Mouse (Mus musculus) CH12.LX (cell line): ENCODE measurements around the gene Tymp. TPM values are rescaled to one million over a fixed set of nuclear protein-coding genes. Genes with fewer than 3 reads are reported as not detected.

Experiments
- DNase-seq: peaks from one replicate; pipeline ENCODE4 v3.0.0-alpha.2; 2013; ENCODE audit errors: extremely low read depth
- H3K27ac ChIP-seq: 2 replicates; pipeline ENCODE4 v1.5.1; 2012; ENCODE audit warnings: low read depth, mild to moderate bottlenecking, control low read depth, moderate library complexity; ENCODE audit not compliant: insufficient read depth
- H3K27me3 ChIP-seq: replicated peaks from 2 replicates; pipeline ENCODE3; 2012; ENCODE audit warnings: inconsistent platforms
- H3K36me3 ChIP-seq, 2 experiments: replicated peaks in 1 of 2; 2 replicates each; pipeline versions ENCODE3 to v1.6.1; 2012; ENCODE audit warnings: inconsistent platforms in 1 of 2, low read length in 1 of 2, mild to moderate bottlenecking in 1 of 2, mixed read lengths in 1 of 2, moderate library complexity in 1 of 2; ENCODE audit not compliant: control insufficient read depth in 1 of 2, insufficient read depth in 1 of 2
- H3K4me1 ChIP-seq, 2 experiments: 2 replicates each; pipeline ENCODE4 v1.6.1; 2012; ENCODE audit warnings: inconsistent platforms in 1 of 2, moderate library complexity in 1 of 2; ENCODE audit not compliant: insufficient read depth in 2 of 2, control insufficient read depth in 1 of 2
- H3K4me2 ChIP-seq: 2 replicates; pipeline ENCODE4 v1.6.1; 2012; ENCODE audit warnings: low read depth, mild to moderate bottlenecking, control low read depth; ENCODE audit not compliant: poor library complexity, insufficient read depth, severe bottlenecking
- H3K4me3 ChIP-seq, 3 experiments: fragments of 150-350 bp in 1 of 3; sonication (generic) in 1 of 3; replicated peaks in 1 of 3; 2 replicates each; pipeline versions ENCODE3 to v1.5.1; 2011 to 2012; ENCODE audit warnings: low read depth in 2 of 3, low read length in 2 of 3, mild to moderate bottlenecking in 2 of 3, moderate library complexity in 2 of 3, control low read depth in 1 of 3, improper control_type of control experiment in 1 of 3, inconsistent platforms in 1 of 3, mixed read lengths in 1 of 3; ENCODE audit not compliant: poor library complexity in 1 of 3
- H3K79me2 ChIP-seq: replicated peaks from 2 replicates; pipeline ENCODE4 v1.6.1; 2012; ENCODE audit warnings: mild to moderate bottlenecking, moderate library complexity; ENCODE audit not compliant: control insufficient read depth, poor library complexity, insufficient read depth, severe bottlenecking; ENCODE audit errors: extremely low read depth
- H3K9ac ChIP-seq: 2 replicates; pipeline ENCODE4 v1.6.1; 2012; ENCODE audit warnings: low read depth, mild to moderate bottlenecking, control low read depth, moderate library complexity; ENCODE audit not compliant: insufficient read depth
- H3K9me3 ChIP-seq: replicated peaks from 2 replicates; pipeline ENCODE3; 2012; ENCODE audit warnings: low read length, inconsistent platforms, mixed read lengths
- CHD1 ChIP-seq: IDR thresholded peaks from 2 replicates; pipeline ENCODE4 v1.6.1; 2012; ENCODE audit warnings: low read depth, low read length, improper control_type of control experiment, inconsistent platforms
- CTCF ChIP-seq, 2 experiments: IDR thresholded peaks in 1 of 2; conservative IDR thresholded peaks in 1 of 2; 2 replicates each; pipeline ENCODE4 v1.5.1; 2011 to 2012; ENCODE audit warnings: low read depth in 2 of 2, low read length in 2 of 2, improper control_type of control experiment in 1 of 2, inconsistent platforms in 1 of 2, mild to moderate bottlenecking in 1 of 2, moderate library complexity in 1 of 2
- E2F4 ChIP-seq: IDR thresholded peaks from 2 replicates; pipeline ENCODE4 v1.6.1; 2011; ENCODE audit warnings: low read depth, low read length, improper control_type of control experiment; ENCODE audit not compliant: insufficient replicate concordance
- JUND ChIP-seq: conservative IDR thresholded peaks from 2 replicates; pipeline ENCODE4 v1.6.1; 2011; ENCODE audit warnings: low read depth, low read length, improper control_type of control experiment
- KAT2A ChIP-seq: IDR thresholded peaks from 2 replicates; pipeline ENCODE4 v1.6.1; 2012; ENCODE audit warnings: low read length, improper control_type of control experiment, inconsistent platforms; ENCODE audit not compliant: insufficient replicate concordance
- MAFK ChIP-seq: IDR thresholded peaks from 2 replicates; pipeline ENCODE4 v1.6.1; 2011; ENCODE audit warnings: low read length, improper control_type of control experiment; ENCODE audit not compliant: insufficient replicate concordance
- MEF2A ChIP-seq: IDR thresholded peaks from 2 replicates; pipeline ENCODE4 v1.6.1; 2014; ENCODE audit warnings: low read depth, mild to moderate bottlenecking, inconsistent platforms, low read length, improper control_type of control experiment, borderline replicate concordance
- MXI1 ChIP-seq: IDR thresholded peaks from 2 replicates; pipeline ENCODE4 v1.6.1; 2011; ENCODE audit warnings: mild to moderate bottlenecking, low read depth, low read length, improper control_type of control experiment
- RAD21 ChIP-seq: IDR thresholded peaks from 2 replicates; pipeline ENCODE4 v1.6.1; 2011; ENCODE audit warnings: low read depth, mild to moderate bottlenecking, low read length, improper control_type of control experiment, moderate library complexity
- SMC3 ChIP-seq: IDR thresholded peaks from 2 replicates; pipeline ENCODE4 v1.6.1; 2011; ENCODE audit warnings: low read depth, low read length, improper control_type of control experiment
- ZNF384 ChIP-seq: IDR thresholded peaks from 2 replicates; pipeline ENCODE4 v1.6.1; 2012; ENCODE audit warnings: low read depth, low read length, improper control_type of control experiment, inconsistent platforms
- dilution Hi-C: fragments of 300-500 bp; cut with MboI; formaldehyde crosslinking; loops from 2 replicates; pipeline ENCODE4 v1.14.3; 2020; ENCODE audit warnings: low sequenced_read_pairs; ENCODE audit not compliant: extremely low pct_unique_long_range_greater_than_20kb, extremely low pct_ligation_motif_present
- in situ Hi-C: fragments of 300-500 bp; cut with MboI; formaldehyde crosslinking; loops from 3 replicates; pipeline ENCODE4 v1.14.3; 2019; ENCODE audit warnings: low sequenced_read_pairs, low pct_ligation_motif_present, low pct_unique_long_range_greater_than_20kb, mixed read lengths
- polyA plus RNA-seq: library from polyadenylated mRNA; unstranded; fragments of >175 nt; gene quantifications from 2 replicates; pipeline ENCODE4 v1.2.1, GENCODE M21; 2012; ENCODE audit warnings: low read depth; ENCODE audit not compliant: insufficient read length
- total RNA-seq, 2 experiments: library from RNA; depleted of rRNA; stranded (reverse); fragments of 300-350 nt in 1 of 2; fragments of >200 nt in 1 of 2; gene quantifications; 2 replicates each; pipeline ENCODE4 v1.2.3; 2012 to 2014

Gene Tymp
- total and polyA plus RNA-seq, 3 experiments: 1.4 to 2.4 (median 1.5) TPM

GRCm38 (mm10) chr15:89350447-89350846, 26.4 kb downstream of the Tymp start:
- H3K79me2 ChIP-seq: peaks cover 8% of the 10 kb centered on the region
- H3K9me3 ChIP-seq: no peaks in the 10 kb centered on the region
- no peaks in the 10 kb centered on the region for H3K27me3 ChIP-seq
- DNase-seq: no peak
- H3K4me1 ChIP-seq: peaks cover 10 to 12% of the 10 kb centered on the region in 2 experiments
- no peak overlapping the region for H3K4me2 ChIP-seq
- no peak overlapping the region for H3K27ac ChIP-seq
- no peak for TF ChIP-seq CHD1
- TF ChIP-seq MXI1: no peak
- no peak for TF ChIP-seq KAT2A
- TF ChIP-seq SMC3: no peak
- no peak for TF ChIP-seq MEF2A
- H3K4me3 ChIP-seq: no peak overlapping the region
- in situ Hi-C loops (loop anchor here (25.0 kb wide), 1 partner anchor 238 kb away; the partner anchor contains the start of gene Tubgcp6), dilution Hi-C loops (no loop called here)
- peaks cover 32 to 56% of the 10 kb centered on the region in 2 experiments for H3K36me3 ChIP-seq
- H3K9ac ChIP-seq: no peak overlapping the region

DNA sequence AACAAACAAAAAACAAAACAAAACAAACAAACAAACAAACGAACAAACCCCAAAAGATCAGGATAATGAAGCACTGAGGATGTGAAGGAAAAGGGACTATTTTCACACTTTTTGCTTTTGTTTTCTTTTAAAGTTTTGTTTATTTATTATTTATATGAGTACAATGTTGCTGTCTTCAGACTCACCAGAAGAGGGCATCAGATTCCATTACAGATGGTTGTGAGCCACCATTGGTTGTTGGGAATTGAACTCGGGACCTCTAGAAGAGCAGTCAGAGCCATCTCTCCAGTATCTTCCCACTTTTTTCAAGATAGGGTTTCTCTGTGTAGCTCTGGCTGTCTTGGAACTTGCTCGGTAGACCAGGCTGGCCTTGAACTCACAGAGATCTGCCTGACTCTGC, 33.5 kb downstream of the Tymp start:
- no peaks in the 10 kb centered on the region for H3K27me3 ChIP-seq
- no peak overlapping the region for H3K9ac ChIP-seq
- no peaks in the 10 kb centered on the region for H3K79me2 ChIP-seq
- in situ Hi-C loops (no loop called here), dilution Hi-C loops (no loop called here)
- no peak overlapping the region for H3K4me2 ChIP-seq
- H3K36me3 ChIP-seq: peaks cover 0 to 8% of the 10 kb centered on the region in 2 experiments
- no peak for DNase-seq
- TF ChIP-seq CTCF (conservative IDR thresholded peaks at IDR 0.05 in 1 of 2, IDR thresholded peaks at IDR 0.05 in 1 of 2; ENCODE audit: low read depth in 2 of 2, low read length in 2 of 2): peak in 1 of 2 experiments; percentile 37; a peak in 2 of 4 replicates
- TF ChIP-seq RAD21: peak; percentile 12
- TF ChIP-seq MAFK: no peak
- no peaks in the 10 kb centered on the region for H3K9me3 ChIP-seq
- H3K4me1 ChIP-seq: peaks cover 4 to 11% of the 10 kb centered on the region in 2 experiments
- H3K4me3 ChIP-seq: no peak overlapping the region
- no peak overlapping the region for H3K27ac ChIP-seq

DNA sequence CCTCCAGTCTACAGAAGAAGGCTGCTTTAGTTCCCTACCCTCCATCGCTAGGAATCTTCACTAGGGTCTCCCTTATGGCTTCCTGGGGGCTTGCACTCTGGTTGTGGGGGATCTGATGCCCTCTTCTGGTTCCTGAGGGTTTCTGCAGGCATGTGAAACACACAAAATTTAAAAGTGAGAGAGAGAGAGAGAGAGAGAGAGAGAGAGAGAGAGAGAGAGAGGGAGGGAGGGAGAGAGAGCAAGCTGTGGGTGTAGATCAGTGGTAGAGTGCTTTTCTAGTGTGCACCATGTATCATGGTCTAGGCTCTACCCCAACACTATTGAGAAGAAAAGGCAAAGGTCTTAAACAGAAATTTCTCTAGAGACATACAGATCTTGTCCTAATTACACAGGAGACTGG, 35.2 kb downstream of the Tymp start:
- no peak overlapping the region for H3K27ac ChIP-seq
- dilution Hi-C loops (no loop called here), in situ Hi-C loops (no loop called here)
- no peak for DNase-seq
- H3K9me3 ChIP-seq: no peaks in the 10 kb centered on the region
- H3K9ac ChIP-seq: no peak overlapping the region
- H3K4me2 ChIP-seq: no peak overlapping the region
- no peaks in the 10 kb centered on the region for H3K36me3 ChIP-seq
- H3K79me2 ChIP-seq: no peaks in the 10 kb centered on the region
- H3K4me1 ChIP-seq: peaks cover 4 to 11% of the 10 kb centered on the region in 2 experiments
- TF ChIP-seq SMC3 (peak; percentile 11; the same call in 1 of the 2 replicates), ZNF384 (no peak), CHD1 (no peak), RAD21 (peak; percentile 14), MAFK (no peak), JUND (0 out of 2 replicates have a peak, but pooled peaks have one; percentile 27), CTCF (conservative IDR thresholded peaks at IDR 0.05 in 1 of 2, IDR thresholded peaks at IDR 0.05 in 1 of 2; ENCODE audit: low read depth in 2 of 2, low read length in 2 of 2) (peak in 1 of 2 experiments; percentile 43; a peak in 2 of 4 replicates), E2F4 (no peak)
- no peaks in the 10 kb centered on the region for H3K27me3 ChIP-seq
- no peak overlapping the region for H3K4me3 ChIP-seq
